Mouse (Mus musculus): ENCODE data around the gene Kank4.
"Not testable (repeated sequence)": the region's sequence is repeated elsewhere in the genome, so short reads cannot be mapped to it uniquely, and the experiment has no call there.

The Kank4 gene

DNA sequence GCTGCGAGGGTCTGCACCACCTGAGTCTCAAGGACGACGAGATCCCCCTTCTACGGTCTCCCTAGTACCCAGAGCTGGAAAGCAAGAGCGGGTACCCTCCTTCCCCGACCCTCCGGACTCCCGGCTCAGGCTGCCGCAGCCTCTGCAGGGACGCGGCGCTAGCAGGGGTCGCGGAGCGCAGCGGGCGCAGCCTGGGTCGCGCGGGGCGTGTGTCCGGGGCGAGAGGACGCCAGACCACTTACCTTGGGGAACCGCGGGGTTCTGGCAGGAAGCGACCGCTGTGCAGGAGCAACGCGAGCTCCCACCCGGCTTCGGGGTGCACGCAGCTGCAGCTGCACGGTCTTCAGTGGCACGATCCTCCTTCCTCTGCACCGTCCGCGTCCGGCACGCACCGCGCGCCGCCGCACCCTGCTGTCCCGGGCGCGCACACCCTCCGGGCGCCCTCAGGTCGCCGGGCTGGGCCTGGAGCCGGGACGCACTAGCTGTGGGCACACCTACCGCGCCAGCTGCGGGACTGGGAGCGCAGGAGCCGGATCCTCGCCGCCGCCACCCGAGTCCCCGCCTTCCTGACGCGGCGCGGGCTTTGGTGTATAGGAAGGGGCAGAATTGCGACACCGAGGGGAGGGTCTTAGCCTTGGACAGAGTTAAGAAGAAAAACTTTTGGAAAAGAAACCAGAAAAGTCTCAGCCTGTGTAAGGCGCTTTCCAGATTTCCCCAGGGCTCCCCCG is at the start of gene Kank4:
Gene Kank4, minus strand, starts transcription at position 354 of the 728 bp plus-strand sequence.
- ChIA-PET CTCF (interaction anchor here (0.6 to 1.7 kb wide), 5 partner anchors 11 to 110 kb away, joined by 3 to 4 read pairs (median 3); no protein-coding TSS in a partner anchor), POLR2A (interaction anchor here (0.6 to 6.7 kb wide), 46 partner anchors 10 to 839 kb away, joined by 3 to 48 read pairs (median 4); partner anchors contain the start of genes Usp1 (in 2 of the 4), Foxd3 (in 1 of the 4) and L1td1 (in 1 of the 4))

DNA sequence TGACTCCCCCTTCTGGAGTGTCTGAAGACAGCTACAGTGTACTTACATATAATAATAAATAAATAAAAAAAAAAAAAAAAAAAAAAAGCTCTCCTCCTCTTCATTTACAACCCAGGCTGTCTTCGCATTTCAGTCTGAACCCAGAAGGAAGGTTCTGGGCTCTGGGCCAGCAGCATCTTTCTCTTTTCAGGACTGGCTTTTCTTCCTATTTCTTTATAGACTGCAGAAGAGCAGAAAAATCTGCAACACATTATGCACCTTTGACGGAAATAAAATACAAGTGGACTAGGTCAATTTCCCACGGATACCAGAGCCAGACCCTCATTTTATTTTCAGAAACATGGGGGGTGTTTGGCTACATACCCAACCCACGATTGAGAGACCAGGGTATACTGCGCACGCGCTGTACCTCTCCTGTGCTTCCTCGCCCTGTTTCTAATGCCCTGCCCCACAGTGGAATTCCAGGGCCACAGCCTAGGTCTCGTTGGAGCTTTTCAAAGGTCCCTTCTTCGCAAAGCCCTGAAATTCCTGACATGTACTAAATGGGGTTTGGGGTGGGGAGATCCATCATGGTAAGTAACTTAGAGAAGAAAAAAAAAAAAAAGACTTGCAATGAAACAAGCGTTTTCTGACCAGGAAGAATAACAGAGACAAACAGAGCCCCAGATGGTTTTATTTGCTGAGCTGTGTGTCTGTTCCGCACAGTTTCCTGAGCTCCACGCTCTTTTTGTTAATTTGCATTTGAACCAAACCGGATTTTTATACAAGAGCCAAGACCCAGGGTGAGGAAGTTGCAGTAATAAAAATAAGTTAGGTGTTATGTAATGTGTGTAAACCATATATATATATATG is 48.3 kb upstream of the Kank4 start:
- ChIA-PET POLR2A (interaction anchor here (0.6 to 2.9 kb wide), 46 partner anchors 8 to 301 kb away, joined by 3 to 17 read pairs (median 4); partner anchors contain the start of genes Kank4 (in 1 of the 4) and Usp1 (in 1 of the 4)), CTCF (interaction anchor here (0.6 to 0.8 kb wide), 10 partner anchors 13 to 544 kb away, joined by 3 to 21 read pairs (median 4); no protein-coding TSS in a partner anchor)

DNA sequence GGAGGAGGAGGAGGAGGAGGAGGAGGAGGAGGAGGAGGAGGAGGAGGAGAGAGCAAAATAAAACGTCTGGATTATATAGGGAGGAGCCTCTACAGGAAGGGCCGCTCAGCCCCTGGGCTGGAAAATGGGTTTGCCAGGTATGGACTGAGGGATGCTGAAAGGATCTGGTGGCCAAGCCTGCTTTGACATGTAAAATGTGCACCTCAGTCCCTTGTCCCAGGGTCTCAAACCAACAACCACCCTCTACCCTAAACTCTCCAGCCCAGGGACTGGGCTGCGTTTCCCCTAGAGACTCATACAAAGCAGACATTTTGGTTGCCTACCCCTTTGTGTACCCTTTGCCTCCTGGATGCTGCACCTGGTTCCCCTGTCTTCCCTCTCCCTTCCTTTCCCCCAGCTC is 47.2 kb upstream of the Kank4 start:
- POLR2A ChIA-PET: interaction anchor here (0.6 to 3.2 kb wide), 19 partner anchors 9 to 256 kb away, joined by 3 to 29 read pairs (median 6); partner anchors contain the start of genes Dock7 (in 1 of the 4), L1td1 (in 1 of the 4) and Usp1 (in 1 of the 4)
- CTCF ChIA-PET: interaction anchor here in 2 of 4 experiments (0.6 to 1.1 kb wide), 2 partner anchors 14 to 36 kb away, joined by 3 to 4 read pairs; no protein-coding TSS in a partner anchor

DNA sequence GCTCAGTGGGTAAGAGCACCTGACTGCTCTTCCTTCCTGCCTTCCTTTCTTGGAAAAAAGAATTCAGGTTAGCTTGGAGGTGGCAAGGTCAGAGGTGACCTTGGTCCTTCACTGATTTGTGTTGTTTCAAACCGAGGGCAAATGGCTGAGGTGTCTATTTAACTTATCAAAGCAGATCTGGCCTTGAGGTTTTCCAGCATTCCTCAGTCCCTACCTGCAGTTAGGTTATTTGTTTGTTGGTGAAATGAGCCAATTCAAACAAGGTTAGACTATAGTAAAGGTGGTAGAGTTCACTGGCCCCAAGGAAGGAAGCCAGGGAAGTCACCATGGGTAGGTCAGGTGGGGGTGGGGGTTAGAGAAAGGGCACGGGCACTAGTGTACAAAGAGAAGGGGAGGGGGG is 46.8 kb upstream of the Kank4 start:
- CTCF ChIA-PET: interaction anchor here in 2 of 4 experiments (0.5 to 1.1 kb wide), 3 partner anchors 36 to 283 kb away, joined by 3 to 5 read pairs (median 4); no protein-coding TSS in a partner anchor

DNA sequence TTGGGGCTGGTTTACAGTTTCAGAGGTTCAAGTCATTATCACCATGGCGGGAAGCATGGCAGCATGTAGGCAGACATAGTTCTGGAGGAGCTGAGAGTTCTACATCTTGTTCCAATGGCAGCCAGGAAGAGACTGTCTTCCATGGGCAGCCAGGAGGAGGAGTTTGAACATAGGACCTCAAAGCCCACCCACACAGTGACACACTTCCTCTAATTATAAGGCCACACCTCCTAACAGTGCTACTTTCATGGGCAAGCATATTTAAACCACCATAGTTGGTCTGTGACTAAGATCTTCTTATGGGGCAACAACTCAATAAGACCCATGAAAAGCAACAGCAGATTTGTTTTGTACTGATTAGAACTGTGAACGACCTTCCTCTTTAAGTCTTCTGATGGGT is 46.1 kb upstream of the Kank4 start:
- CTCF ChIA-PET: interaction anchor here in 1 of 4 experiments (0.6 kb wide), 1 partner anchor 19 kb away, joined by 4 read pairs; no protein-coding TSS in a partner anchor
- POLR2A ChIA-PET: interaction anchor here in 3 of 4 experiments (0.6 to 3.2 kb wide), 27 partner anchors 12 to 258 kb away, joined by 3 to 29 read pairs (median 4); partner anchors contain the start of genes L1td1 (in 2 of the 3), Dock7 (in 1 of the 3) and Usp1 (in 1 of the 3)

More for the DNA sequence above, 46.8 kb upstream of the Kank4 start:
- POLR2A ChIA-PET: interaction anchor here in 3 of 4 experiments (0.6 to 3.2 kb wide), 29 partner anchors 12 to 257 kb away, joined by 3 to 29 read pairs (median 4); partner anchors contain the start of genes Dock7 (in 1 of the 3), L1td1 (in 1 of the 3) and Usp1 (in 1 of the 3)

GRCm38 (mm10) chr4:98858151-98858855 is 41.0 kb upstream of the Kank4 start:
- ChIA-PET POLR2A (interaction anchor here in 3 of 4 experiments (0.6 to 3.3 kb wide), 5 partner anchors 7 to 65 kb away, joined by 3 to 36 read pairs (median 8); no protein-coding TSS in a partner anchor), CTCF (no interaction called here)

DNA sequence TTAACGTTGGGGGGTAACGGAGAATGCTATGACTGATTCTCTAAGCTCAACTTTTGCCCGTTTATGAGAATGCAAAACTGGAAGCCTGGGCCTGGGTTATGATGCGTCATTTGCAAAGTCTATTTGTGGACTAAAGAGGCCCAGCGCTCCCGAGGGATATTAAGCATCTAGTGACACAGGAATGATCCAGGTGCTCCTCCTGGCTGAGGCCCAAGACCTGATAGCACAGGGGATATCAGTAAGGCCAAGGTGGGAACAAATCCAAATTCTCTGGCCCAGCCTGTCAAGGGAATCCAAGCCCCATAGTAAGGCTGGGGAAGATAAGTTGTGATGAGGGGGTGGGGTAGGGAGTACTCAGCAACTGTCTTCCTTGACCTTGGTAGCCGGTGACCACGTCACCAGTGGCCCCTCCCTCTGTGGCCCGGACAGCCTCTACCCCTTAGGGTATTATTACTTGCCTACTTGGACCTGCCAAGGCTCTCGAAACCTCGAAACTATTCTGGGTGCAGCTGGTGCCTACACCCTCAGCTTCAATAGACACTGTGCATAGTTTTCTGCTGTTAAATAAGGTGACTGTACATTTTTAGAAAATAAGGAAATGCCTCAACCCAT is 39.8 kb upstream of the Kank4 start:
- CTCF ChIA-PET: interaction anchor here in 2 of 4 experiments (0.6 to 0.8 kb wide), 2 partner anchors 11 to 72 kb away, joined by 3 to 4 read pairs; no protein-coding TSS in a partner anchor

GRCm38 (mm10) chr4:98853926-98854325 is 36.6 kb upstream of the Kank4 start:
- CTCF ChIA-PET: no interaction called here
- POLR2A ChIA-PET: interaction anchor here in 3 of 4 experiments (0.5 to 1.7 kb wide), 4 partner anchors 8 to 69 kb away, joined by 3 to 11 read pairs (median 4); no protein-coding TSS in a partner anchor

More for the DNA sequence above, 39.8 kb upstream of the Kank4 start:
- POLR2A ChIA-PET: interaction anchor here (0.6 to 3.3 kb wide), 16 partner anchors 8 to 132 kb away, joined by 3 to 36 read pairs (median 4); no protein-coding TSS in a partner anchor

DNA sequence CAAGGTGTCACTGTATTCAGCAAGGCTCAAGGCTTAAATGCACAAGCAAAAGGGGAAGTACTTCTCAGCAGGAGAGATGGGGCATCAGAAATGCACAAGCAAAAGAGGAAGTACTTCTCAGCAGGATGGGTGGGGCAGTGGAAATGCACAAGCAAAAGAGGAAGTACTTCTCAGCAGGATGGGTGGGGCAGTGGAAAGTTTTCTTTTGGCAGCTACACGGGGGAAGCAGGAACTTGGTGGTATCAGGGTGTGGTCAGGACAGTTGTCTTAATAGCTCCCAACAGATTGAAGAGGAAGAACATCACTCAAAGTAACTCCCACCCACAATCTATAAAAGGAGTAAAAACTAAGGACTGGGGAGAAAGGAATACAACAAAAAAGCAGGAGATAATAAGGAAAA is 33.1 kb upstream of the Kank4 start:
- POLR2A ChIA-PET: interaction anchor here in 1 of 4 experiments (1.0 to 5.5 kb wide), 2 partner anchors 16 to 124 kb away, joined by 4 to 38 read pairs; partner anchors contain the start of gene L1td1
- CTCF ChIA-PET: not testable (repeated sequence)

DNA sequence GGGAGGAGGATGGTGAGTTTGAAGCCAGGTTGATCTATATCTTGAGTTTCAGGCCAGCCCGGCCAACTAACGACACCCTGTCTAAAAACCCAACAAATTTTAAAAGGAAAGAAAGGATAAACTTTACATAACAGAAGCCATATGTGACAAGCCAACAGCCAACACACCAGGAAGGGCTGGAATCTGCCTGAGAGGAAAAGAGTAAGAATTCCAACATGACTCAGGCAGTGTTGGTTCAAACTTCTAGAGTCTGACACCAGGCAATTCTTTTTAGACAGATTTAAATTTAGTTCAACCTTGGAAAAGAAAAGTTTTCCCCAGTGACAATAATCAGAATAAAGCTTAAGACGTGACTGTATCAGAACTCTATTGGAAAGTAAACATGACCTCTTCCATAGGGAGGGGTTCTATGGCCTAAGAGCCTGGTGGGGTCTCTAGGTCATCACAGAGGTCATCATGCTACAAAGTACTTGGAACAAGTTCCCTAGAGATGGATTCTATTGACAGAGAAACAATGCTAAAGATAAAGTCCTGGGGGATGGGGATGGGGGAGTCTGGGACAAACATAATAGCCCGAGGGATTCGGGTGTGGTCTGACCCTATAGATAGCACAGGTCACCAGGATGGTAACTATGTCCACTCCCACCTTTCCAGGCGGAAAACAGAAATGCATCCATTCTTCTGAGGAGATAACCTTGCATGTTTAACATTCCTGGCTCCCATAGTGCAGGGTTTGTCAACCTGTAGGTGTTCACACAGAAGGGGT is 30.0 kb upstream of the Kank4 start:
- ChIA-PET CTCF (interaction anchor here in 1 of 4 experiments (0.6 to 2.9 kb wide), 4 partner anchors 10 to 122 kb away, joined by 3 to 7 read pairs (median 4); no protein-coding TSS in a partner anchor), POLR2A (interaction anchor here (0.6 to 5.5 kb wide), 35 partner anchors 7 to 186 kb away, joined by 3 to 38 read pairs (median 7); partner anchors contain the start of genes Usp1 (in 3 of the 4) and L1td1 (in 2 of the 4))

- POLR2A ChIA-PET: interaction anchor here (0.6 to 5.5 kb wide), 42 partner anchors 8 to 124 kb away, joined by 3 to 38 read pairs (median 7); partner anchors contain the start of genes L1td1 (in 2 of the 4), Usp1 (in 2 of the 4) and Kank4 (in 1 of the 4)
- CTCF ChIA-PET: interaction anchor here in 3 of 4 experiments (0.6 to 2.9 kb wide), 6 partner anchors 11 to 121 kb away, joined by 3 to 7 read pairs (median 4); no protein-coding TSS in a partner anchor
Measured at GRCm38 (mm10) chr4:98846396-98846795, 29.1 kb upstream of the Kank4 start.

DNA sequence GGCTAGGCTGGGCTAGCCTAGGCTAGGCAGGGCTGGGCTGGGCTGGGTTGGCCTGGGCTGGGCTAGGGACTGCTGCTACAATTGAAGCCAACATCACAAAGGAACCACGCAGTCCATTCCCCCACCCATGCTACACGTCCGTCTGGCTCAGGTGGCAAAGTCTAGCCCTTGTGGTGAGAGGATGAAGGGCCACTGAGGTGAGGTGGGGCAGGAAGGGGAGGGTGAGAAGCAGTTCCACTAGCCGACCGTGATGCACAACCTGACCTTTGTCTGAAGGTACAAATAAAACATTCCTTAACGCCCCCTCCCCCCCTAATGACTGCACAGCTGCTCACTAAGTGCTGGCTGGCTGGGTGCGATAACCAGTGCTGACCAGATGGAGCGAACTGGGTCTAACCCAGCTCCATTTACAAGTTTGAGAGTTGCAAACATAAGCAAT is 28.4 kb upstream of the Kank4 start:
- POLR2A ChIA-PET: interaction anchor here (0.5 to 5.5 kb wide), 46 partner anchors 8 to 816 kb away, joined by 3 to 38 read pairs (median 6); partner anchors contain the start of genes Kank4 (in 3 of the 4), L1td1 (in 2 of the 4) and Usp1 (in 2 of the 4)
- CTCF ChIA-PET: interaction anchor here in 3 of 4 experiments (0.8 to 2.9 kb wide), 6 partner anchors 12 to 121 kb away, joined by 3 to 7 read pairs (median 4); no protein-coding TSS in a partner anchor

DNA sequence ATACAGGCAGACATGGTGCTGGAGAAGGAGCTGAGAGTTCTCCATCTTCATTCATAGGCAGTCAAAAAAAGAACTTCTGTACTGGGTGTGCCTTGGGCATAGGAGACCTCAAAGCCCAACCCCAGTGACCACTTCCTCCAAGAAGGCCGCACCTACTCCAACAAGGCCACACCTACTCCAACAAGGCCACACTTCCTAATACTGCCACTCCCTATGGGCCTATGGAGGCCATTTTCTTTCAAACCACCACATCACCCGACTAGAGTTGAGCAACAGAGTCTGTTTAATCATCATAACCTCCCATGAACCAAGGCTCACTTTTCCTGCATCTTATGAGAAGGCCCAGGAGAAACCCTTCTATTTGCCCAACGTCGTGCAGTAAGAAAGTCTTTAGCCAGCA is 27.9 kb upstream of the Kank4 start:
- POLR2A ChIA-PET: interaction anchor here in 3 of 4 experiments (0.5 to 5.5 kb wide), 45 partner anchors 8 to 816 kb away, joined by 3 to 38 read pairs (median 7); partner anchors contain the start of genes Kank4 (in 3 of the 3), L1td1 (in 2 of the 3) and Usp1 (in 2 of the 3)
- CTCF ChIA-PET: interaction anchor here in 2 of 4 experiments (1.8 to 2.9 kb wide), 2 partner anchors 120 kb away, joined by 5 to 7 read pairs; no protein-coding TSS in a partner anchor

DNA sequence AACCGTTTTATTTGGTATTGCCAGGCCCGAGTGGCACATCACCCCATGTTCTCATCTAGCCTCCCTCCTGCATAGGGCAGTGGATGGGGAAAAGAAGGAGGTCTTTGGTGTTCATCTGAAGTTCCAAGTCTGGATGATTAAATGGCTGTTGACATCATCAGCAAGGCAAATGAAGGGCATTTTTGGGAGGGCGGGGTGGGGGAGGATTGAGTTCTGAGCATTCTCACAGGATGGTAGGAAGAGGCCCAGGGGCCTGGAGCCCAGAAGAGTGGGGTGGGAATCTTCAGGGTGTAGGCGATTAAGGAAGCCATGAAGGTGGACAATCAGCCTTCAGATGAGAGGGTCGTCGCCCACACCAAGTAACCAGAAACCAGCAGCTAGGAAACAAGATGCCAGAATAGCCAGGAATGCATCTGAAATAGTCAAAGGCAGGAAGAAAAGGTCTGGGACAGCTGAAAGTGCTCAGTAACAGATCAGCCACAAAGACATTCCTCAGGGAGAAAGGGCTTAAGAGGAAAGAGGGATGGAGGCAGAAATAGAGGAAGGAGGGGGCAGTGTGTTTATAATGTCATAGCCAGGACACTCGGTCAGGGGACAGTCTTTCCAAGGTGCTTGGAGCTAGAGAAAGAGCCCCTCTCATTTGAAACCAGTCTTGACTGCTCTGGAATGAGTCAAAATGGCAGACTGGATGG is 26.7 kb upstream of the Kank4 start:
- POLR2A ChIA-PET: interaction anchor here in 3 of 4 experiments (0.6 to 5.0 kb wide), 21 partner anchors 10 to 1113 kb away, joined by 3 to 36 read pairs (median 5); partner anchors contain the start of genes Usp1 (in 2 of the 3), Kank4 (in 1 of the 3) and L1td1 (in 1 of the 3)
- CTCF ChIA-PET: interaction anchor here in 2 of 4 experiments (1.8 to 2.9 kb wide), 2 partner anchors 118 to 119 kb away, joined by 5 to 7 read pairs; no protein-coding TSS in a partner anchor
